Mouse (Mus musculus) CH12.LX (cell line): Measurements from ENCODE around the gene Hes3. TPM values are rescaled to one million over a fixed set of nuclear protein-coding genes. Genes with fewer than 3 reads are reported as not detected.

ENCODE experiments used
- DNase-seq: peaks from one replicate; pipeline ENCODE4 v3.0.0-alpha.2; 2013; ENCODE audit errors: extremely low read depth
- H3K27ac ChIP-seq: 2 replicates; pipeline ENCODE4 v1.5.1; 2012; ENCODE audit warnings: low read depth, mild to moderate bottlenecking, control low read depth, moderate library complexity; ENCODE audit not compliant: insufficient read depth
- H3K27me3 ChIP-seq: replicated peaks from 2 replicates; pipeline ENCODE3; 2012; ENCODE audit warnings: inconsistent platforms
- H3K36me3 ChIP-seq, 2 experiments: replicated peaks in 1 of 2; 2 replicates each; pipeline versions ENCODE3 to v1.6.1; 2012; ENCODE audit warnings: inconsistent platforms in 1 of 2, low read length in 1 of 2, mild to moderate bottlenecking in 1 of 2, mixed read lengths in 1 of 2, moderate library complexity in 1 of 2; ENCODE audit not compliant: control insufficient read depth in 1 of 2, insufficient read depth in 1 of 2
- H3K4me1 ChIP-seq, 2 experiments: 2 replicates each; pipeline ENCODE4 v1.6.1; 2012; ENCODE audit warnings: inconsistent platforms in 1 of 2, moderate library complexity in 1 of 2; ENCODE audit not compliant: insufficient read depth in 2 of 2, control insufficient read depth in 1 of 2
- H3K4me2 ChIP-seq: 2 replicates; pipeline ENCODE4 v1.6.1; 2012; ENCODE audit warnings: low read depth, mild to moderate bottlenecking, control low read depth; ENCODE audit not compliant: poor library complexity, insufficient read depth, severe bottlenecking
- H3K4me3 ChIP-seq, 3 experiments: fragments of 150-350 bp in 1 of 3; sonication (generic) in 1 of 3; replicated peaks in 1 of 3; 2 replicates each; pipeline versions ENCODE3 to v1.5.1; 2011 to 2012; ENCODE audit warnings: low read depth in 2 of 3, low read length in 2 of 3, mild to moderate bottlenecking in 2 of 3, moderate library complexity in 2 of 3, control low read depth in 1 of 3, improper control_type of control experiment in 1 of 3, inconsistent platforms in 1 of 3, mixed read lengths in 1 of 3; ENCODE audit not compliant: poor library complexity in 1 of 3
- H3K79me2 ChIP-seq: replicated peaks from 2 replicates; pipeline ENCODE4 v1.6.1; 2012; ENCODE audit warnings: mild to moderate bottlenecking, moderate library complexity; ENCODE audit not compliant: control insufficient read depth, poor library complexity, insufficient read depth, severe bottlenecking; ENCODE audit errors: extremely low read depth
- H3K9ac ChIP-seq: 2 replicates; pipeline ENCODE4 v1.6.1; 2012; ENCODE audit warnings: low read depth, mild to moderate bottlenecking, control low read depth, moderate library complexity; ENCODE audit not compliant: insufficient read depth
- H3K9me3 ChIP-seq: replicated peaks from 2 replicates; pipeline ENCODE3; 2012; ENCODE audit warnings: low read length, inconsistent platforms, mixed read lengths
- CTCF ChIP-seq, 2 experiments: IDR thresholded peaks in 1 of 2; conservative IDR thresholded peaks in 1 of 2; 2 replicates each; pipeline ENCODE4 v1.5.1; 2011 to 2012; ENCODE audit warnings: low read depth in 2 of 2, low read length in 2 of 2, improper control_type of control experiment in 1 of 2, inconsistent platforms in 1 of 2, mild to moderate bottlenecking in 1 of 2, moderate library complexity in 1 of 2
- IRF4 ChIP-seq: IDR thresholded peaks from 2 replicates; pipeline ENCODE4 v1.6.1; 2014; ENCODE audit warnings: low read depth, mild to moderate bottlenecking, inconsistent platforms, low read length, improper control_type of control experiment
- MAFK ChIP-seq: IDR thresholded peaks from 2 replicates; pipeline ENCODE4 v1.6.1; 2011; ENCODE audit warnings: low read length, improper control_type of control experiment; ENCODE audit not compliant: insufficient replicate concordance
- MAX ChIP-seq: IDR thresholded peaks from 2 replicates; pipeline ENCODE4 v1.6.1; 2011; ENCODE audit warnings: low read length, improper control_type of control experiment
- NRF1 ChIP-seq: IDR thresholded peaks from 2 replicates; pipeline ENCODE4 v1.6.1; 2014; ENCODE audit warnings: low read depth, mild to moderate bottlenecking, inconsistent platforms, low read length, improper control_type of control experiment, moderate library complexity
- PAX5 ChIP-seq: IDR thresholded peaks from 2 replicates; pipeline ENCODE4 v1.6.1; 2012; ENCODE audit warnings: low read length, inconsistent platforms, mixed read lengths
- SIN3A ChIP-seq: IDR thresholded peaks from 2 replicates; pipeline ENCODE4 v1.6.1; 2012; ENCODE audit warnings: low read length, improper control_type of control experiment, inconsistent platforms
- UBTF ChIP-seq: IDR thresholded peaks from 2 replicates; pipeline ENCODE4 v1.6.1; 2012; ENCODE audit warnings: low read depth, mild to moderate bottlenecking, inconsistent platforms, low read length, improper control_type of control experiment, moderate library complexity
- USF1 ChIP-seq: IDR thresholded peaks from 2 replicates; pipeline ENCODE4 v1.6.1; 2014; ENCODE audit warnings: low read depth, mild to moderate bottlenecking, inconsistent platforms, low read length, improper control_type of control experiment
- USF2 ChIP-seq: conservative IDR thresholded peaks from 2 replicates; pipeline ENCODE4 v1.6.1; 2011; ENCODE audit warnings: low read depth, low read length, improper control_type of control experiment
- ZMIZ1 ChIP-seq: IDR thresholded peaks from 2 replicates; pipeline ENCODE4 v1.6.1; 2012; ENCODE audit warnings: low read depth, mild to moderate bottlenecking, inconsistent platforms, low read length, improper control_type of control experiment
- dilution Hi-C: fragments of 300-500 bp; cut with MboI; formaldehyde crosslinking; loops from 2 replicates; pipeline ENCODE4 v1.14.3; 2020; ENCODE audit warnings: low sequenced_read_pairs; ENCODE audit not compliant: extremely low pct_unique_long_range_greater_than_20kb, extremely low pct_ligation_motif_present
- in situ Hi-C: fragments of 300-500 bp; cut with MboI; formaldehyde crosslinking; loops from 3 replicates; pipeline ENCODE4 v1.14.3; 2019; ENCODE audit warnings: low sequenced_read_pairs, low pct_ligation_motif_present, low pct_unique_long_range_greater_than_20kb, mixed read lengths
- polyA plus RNA-seq: library from polyadenylated mRNA; unstranded; fragments of >175 nt; gene quantifications from 2 replicates; pipeline ENCODE4 v1.2.1, GENCODE M21; 2012; ENCODE audit warnings: low read depth; ENCODE audit not compliant: insufficient read length
- total RNA-seq, 2 experiments: library from RNA; depleted of rRNA; stranded (reverse); fragments of 300-350 nt in 1 of 2; fragments of >200 nt in 1 of 2; gene quantifications; 2 replicates each; pipeline ENCODE4 v1.2.3; 2012 to 2014

Gene Hes3
- total and polyA plus RNA-seq, 3 experiments, result 0.17 to 0.21 TPM; not detected in 1

- Histone ChIP-seq H3K36me3 (no peaks in the 10 kb centered on the region), H3K9ac (no peak overlapping the region; the same call in 1 of the 2 replicates), H3K79me2 (no peaks in the 10 kb centered on the region), H3K4me3 (peak overlapping the region in 1 of 3 experiments; percentile 33), H3K27me3 (peaks cover 30% of the 10 kb centered on the region), H3K27ac (no peak overlapping the region), H3K4me1 (peaks cover 0 to 10% of the 10 kb centered on the region in 2 experiments; a peak in 2 of 4 replicates), H3K9me3 (no peaks in the 10 kb centered on the region), H3K4me2 (peak overlapping the region; percentile 65)
- no peak for DNase-seq
- in situ Hi-C loops (no loop called here), dilution Hi-C loops (no loop called here)
- TF ChIP-seq NRF1, result peak; percentile 79
- TF ChIP-seq PAX5, result no peak
Observed at GRCm38 (mm10) chr4:152315498-152316213, 24.2 kb upstream of the Hes3 start.

DNA sequence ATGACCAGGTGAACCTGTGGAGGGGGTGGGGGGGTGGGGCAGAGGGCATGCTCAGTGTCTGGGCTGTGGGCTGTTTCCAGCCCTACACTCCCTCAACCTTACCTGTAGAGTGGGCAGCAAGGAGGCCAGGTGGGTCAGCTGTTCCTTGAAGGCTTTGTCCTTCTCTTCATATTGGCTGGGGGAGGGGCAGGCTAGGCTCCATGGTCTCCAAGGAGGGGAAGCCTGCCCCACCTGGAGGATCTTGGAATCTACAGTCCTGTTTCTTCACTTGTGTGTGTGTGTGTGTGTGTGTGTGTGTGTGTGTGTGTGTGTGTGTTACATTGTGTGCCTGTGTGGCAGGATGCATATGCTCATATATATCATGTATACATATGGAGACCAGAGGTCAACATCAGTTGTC lies 22.5 kb upstream of the Hes3 start:
- dilution Hi-C loops, result no loop called here
- TF ChIP-seq IRF4, result no peak
- TF ChIP-seq USF1, result no peak
- TF ChIP-seq MAX, result no peak
- TF ChIP-seq UBTF, result no peak
- peak in 1 of 2 experiments; percentile 6; a peak in 1 of 4 replicates for TF ChIP-seq CTCF (conservative IDR thresholded peaks at IDR 0.05 in 1 of 2, IDR thresholded peaks at IDR 0.05 in 1 of 2; ENCODE audit: low read depth in 2 of 2, low read length in 2 of 2)
- TF ChIP-seq MAFK, result no peak
- Histone ChIP-seq H3K36me3 (peaks cover 2 to 7% of the 10 kb centered on the region in 2 experiments), H3K9me3 (no peaks in the 10 kb centered on the region), H3K4me3 (no peak overlapping the region), H3K9ac (no peak overlapping the region), H3K4me2 (no peak overlapping the region), H3K27me3 (peaks cover 30% of the 10 kb centered on the region), H3K27ac (no peak overlapping the region), H3K4me1 (peaks cover 0 to 8% of the 10 kb centered on the region in 2 experiments; a peak in 2 of 4 replicates), H3K79me2 (no peaks in the 10 kb centered on the region)
- in situ Hi-C loops, result no loop called here
- no peak for DNase-seq

- no peak overlapping the region for H3K27ac ChIP-seq
- peaks cover 6 to 13% of the 10 kb centered on the region in 2 experiments for H3K36me3 ChIP-seq
- dilution Hi-C loops, result no loop called here
- no peak overlapping the region for H3K9ac ChIP-seq
- DNase-seq, result no peak
- in situ Hi-C loops, result no loop called here
- no peak overlapping the region for H3K4me2 ChIP-seq
- H3K4me1 ChIP-seq, result peaks cover 0 to 6% of the 10 kb centered on the region in 2 experiments; a peak in 2 of 4 replicates
- H3K4me3 ChIP-seq, result no peak overlapping the region
- H3K9me3 ChIP-seq, result no peaks in the 10 kb centered on the region
- peaks cover 30% of the 10 kb centered on the region for H3K27me3 ChIP-seq
- H3K79me2 ChIP-seq, result no peaks in the 10 kb centered on the region
- TF ChIP-seq ZMIZ1 (no peak), USF2 (no peak), SIN3A (no peak)
Observed at GRCm38 (mm10) chr4:152313211-152313632, 21.8 kb upstream of the Hes3 start.
